Mouse (Mus musculus) megakaryocyte, embryonic 14.5 days (primary cell): ENCODE measurements around the gene Clba1.

Source experiments
- FLI1 ChIP-seq: IDR thresholded peaks from 2 replicates; pipeline ENCODE4 v1.6.1; 2012; ENCODE audit warnings: low read length, inconsistent platforms, mixed read lengths
- GATA1 ChIP-seq: IDR thresholded peaks from 3 replicates; pipeline ENCODE4 v1.6.1; 2012; ENCODE audit warnings: mixed read lengths, low read length, inconsistent platforms, borderline replicate concordance

- no peak for TF ChIP-seq GATA1
- no peak for TF ChIP-seq FLI1
These were observed 4.6 kb downstream of the Clba1 start for GRCm38 (mm10) chr12:112813370-112813769.
